Mouse (Mus musculus): ENCODE measurements around the gene H2-T23. TPM values are rescaled to one million over a fixed set of nuclear protein-coding genes. Genes with fewer than 3 reads are reported as not detected.
A peak's percentile ranks its signal among the peaks of the same experiment; 100 is the strongest.
"Not testable (repeated sequence)": the region's sequence is repeated elsewhere in the genome, so short reads cannot be mapped to it uniquely, and the experiment has no call there.

Gene H2-T23
- polyA plus RNA-seq (2015; fragmentation: Nextera tagmentation; extraction: Ambion mirVana) = 9.3 and 14.2 TPM in 2 replicates

- peak within 1 kb of the TSS; percentile 54 for H3K4me3 ChIP-seq (replicated peaks)
- peak; percentile 66 for ATAC-seq
- not testable (repeated sequence) for H3K27me3 ChIP-seq (replicated peaks); H3K9me3 ChIP-seq; H3K27ac ChIP-seq; H3K4me1 ChIP-seq (replicated peaks); H3K36me3 ChIP-seq
- H3K9ac ChIP-seq = peak within 1 kb of the TSS; percentile 42
- H3K4me2 ChIP-seq (replicated peaks) = peak within 1 kb of the TSS; percentile 94
- under 1% methylated on average over 25 of the region's 25 CpGs for WGBS
These were observed at the start of gene H2-T23 for GRCm38 (mm10) chr17:36032351-36032875. TSS of gene H2-T23 (minus strand) at chr17:36032855.

GRCm38 (mm10) chr17:36081901-36082300 is 49.2 kb upstream of the H2-T23 start:
- H3K4me1 ChIP-seq (replicated peaks) = not testable (repeated sequence)

GRCm38 (mm10) chr17:36060829-36061228 is 28.2 kb upstream of the H2-T23 start:
- Histone ChIP-seq H3K27ac (no peak overlapping the region), H3K4me2 (replicated peaks) (no peak overlapping the region), H3K9ac (no peak overlapping the region), H3K27me3 (replicated peaks) (no peaks in the 10 kb centered on the region), H3K9me3 (no peaks in the 10 kb centered on the region), H3K4me1 (replicated peaks) (no peaks in the 10 kb centered on the region), H3K4me3 (replicated peaks) (no peak overlapping the region), H3K36me3 (no peaks in the 10 kb centered on the region)
- no peak for ATAC-seq
- WGBS = 33% methylated on average over 2 of the region's 2 CpGs

More at GRCm38 (mm10) chr17:36081901-36082300, 49.2 kb upstream of the H2-T23 start:
- H3K27me3 ChIP-seq (replicated peaks) = peaks cover 19% of the 10 kb centered on the region
- H3K4me3 ChIP-seq (replicated peaks); H3K36me3 ChIP-seq; ATAC-seq; H3K9ac ChIP-seq; H3K27ac ChIP-seq; H3K9me3 ChIP-seq; H3K4me2 ChIP-seq (replicated peaks): not testable (repeated sequence)

GRCm38 (mm10) chr17:36058362-36058761 is 25.7 kb upstream of the H2-T23 start, which contains the start of gene Gm11127:
TSS of gene Gm11127 (minus strand) at chr17:36058371.
- H3K4me1 ChIP-seq (replicated peaks); H3K9ac ChIP-seq; H3K36me3 ChIP-seq; H3K27ac ChIP-seq; H3K4me3 ChIP-seq (replicated peaks); H3K9me3 ChIP-seq; H3K27me3 ChIP-seq (replicated peaks); H3K4me2 ChIP-seq (replicated peaks): not testable (repeated sequence)
- ATAC-seq = peak; percentile 97
- WGBS = 62% methylated on average over 1 of the region's 1 CpGs

- ATAC-seq = peak; percentile 42
- WGBS = 89% methylated on average over 25 of the region's 25 CpGs
- H3K27ac ChIP-seq; H3K27me3 ChIP-seq (replicated peaks); H3K4me1 ChIP-seq (replicated peaks); H3K9me3 ChIP-seq; H3K36me3 ChIP-seq; H3K9ac ChIP-seq; H3K4me3 ChIP-seq (replicated peaks); H3K4me2 ChIP-seq (replicated peaks): not testable (repeated sequence)
These were observed 25.3 kb upstream of the H2-T23 start for GRCm38 (mm10) chr17:36057927-36058326.

GRCm38 (mm10) chr17:36043286-36043685 is 10.6 kb upstream of the H2-T23 start:
- H3K4me2 ChIP-seq (replicated peaks) = peak overlapping the region; percentile 78
- H3K27me3 ChIP-seq (replicated peaks) = no peaks in the 10 kb centered on the region
- H3K4me1 ChIP-seq (replicated peaks) = no peaks in the 10 kb centered on the region
- H3K4me3 ChIP-seq (replicated peaks) = peak overlapping the region; percentile 41
- H3K9ac ChIP-seq = no peak overlapping the region
- no peaks in the 10 kb centered on the region for H3K9me3 ChIP-seq
- H3K27ac ChIP-seq = 0 out of 2 replicates have a peak overlapping the region, but pooled peaks have one; percentile 22
- WGBS = 81% methylated on average over 3 of the region's 3 CpGs
- no peak for ATAC-seq
- no peaks in the 10 kb centered on the region for H3K36me3 ChIP-seq

GRCm38 (mm10) chr17:36042610-36043169 is 10.0 kb upstream of the H2-T23 start, which contains the start of the genes H2-T22 and Gm6034:
TSS of gene H2-T22 (minus strand) at chr17:36042747.
TSS of gene Gm6034 (plus strand) at chr17:36042961.
- not testable (repeated sequence) for H3K9me3 ChIP-seq; H3K36me3 ChIP-seq; H3K27me3 ChIP-seq (replicated peaks); H3K4me1 ChIP-seq (replicated peaks)
- Histone ChIP-seq H3K4me2 (replicated peaks) (peak within 1 kb of the TSS; percentile 78), H3K4me3 (replicated peaks) (peak within 1 kb of the TSS; percentile 41), H3K9ac (peak within 1 kb of the TSS; percentile 37), H3K27ac (0 out of 2 replicates have a peak within 1 kb of the TSS, but pooled peaks have one; percentile 22)
- under 1% methylated on average over 12 of the region's 12 CpGs for WGBS
- ATAC-seq = peak; percentile 99

GRCm38 (mm10) chr17:36042055-36042454 is 9.4 kb upstream of the H2-T23 start:
- Histone ChIP-seq H3K9ac (peak overlapping the region; percentile 37), H3K4me2 (replicated peaks) (peak overlapping the region; percentile 78), H3K4me3 (replicated peaks) (peak overlapping the region; percentile 41)
- H3K27me3 ChIP-seq (replicated peaks); H3K4me1 ChIP-seq (replicated peaks); H3K9me3 ChIP-seq; H3K27ac ChIP-seq; H3K36me3 ChIP-seq: not testable (repeated sequence)
- ATAC-seq = peak; percentile 77
- 2% methylated on average over 19 of the region's 19 CpGs for WGBS

- H3K9ac ChIP-seq; H3K9me3 ChIP-seq; H3K4me1 ChIP-seq (replicated peaks); H3K4me3 ChIP-seq (replicated peaks); ATAC-seq; H3K27ac ChIP-seq; H3K27me3 ChIP-seq (replicated peaks); H3K36me3 ChIP-seq; H3K4me2 ChIP-seq (replicated peaks): not testable (repeated sequence)
- WGBS = 87% methylated on average over 2 of the region's 2 CpGs
These were observed 7.9 kb upstream of the H2-T23 start for GRCm38 (mm10) chr17:36040604-36041003.

GRCm38 (mm10) chr17:36036126-36036525 is 3.5 kb upstream of the H2-T23 start:
- not testable (repeated sequence) for H3K4me2 ChIP-seq (replicated peaks); H3K27me3 ChIP-seq (replicated peaks); H3K9me3 ChIP-seq; H3K4me1 ChIP-seq (replicated peaks); H3K9ac ChIP-seq; H3K4me3 ChIP-seq (replicated peaks); H3K27ac ChIP-seq; ATAC-seq; H3K36me3 ChIP-seq
- 86% methylated on average over 13 of the region's 13 CpGs for WGBS

GRCm38 (mm10) chr17:36035010-36035638 is 2.5 kb upstream of the H2-T23 start:
- H3K27me3 ChIP-seq (replicated peaks); H3K4me2 ChIP-seq (replicated peaks); H3K9me3 ChIP-seq; H3K4me3 ChIP-seq (replicated peaks); H3K4me1 ChIP-seq (replicated peaks); H3K9ac ChIP-seq; H3K36me3 ChIP-seq; H3K27ac ChIP-seq: not testable (repeated sequence)
- ATAC-seq = 0 out of 2 replicates have a peak, but pooled peaks have one; percentile 48
- WGBS = 20% methylated on average over 3 of the region's 3 CpGs

- H3K4me3 ChIP-seq (replicated peaks); H3K4me1 ChIP-seq (replicated peaks); ATAC-seq; H3K27ac ChIP-seq; H3K9ac ChIP-seq; H3K27me3 ChIP-seq (replicated peaks); H3K9me3 ChIP-seq; H3K4me2 ChIP-seq (replicated peaks); H3K36me3 ChIP-seq: not testable (repeated sequence)
- WGBS = 43% methylated on average over 3 of the region's 3 CpGs
These were observed 1.9 kb upstream of the H2-T23 start for GRCm38 (mm10) chr17:36034524-36034923.
